In genomic region chr3:35722811-35723210, GRCm38 (mm10) we compare ENCODE assay signal across 28 mouse cellular contexts. TPM values are rescaled to one million over a fixed set of nuclear protein-coding genes. Genes with fewer than 3 reads are reported as not detected.
DNase-seq lines count a peak whose midpoint lies in the region; ATAC-seq lines count a peak whose summit lies in the region.
"Had no signal": no experiment of that assay in that cellular context is flagged by ENCODE, and none has a peak within 500 bp of the region (broad histone marks: within the 10 kb centered on the region; RNA-seq: fewer than 3 reads in every experiment).

No protein-coding gene starts in this region.

- no peaks in the 10 kb centered on the region for H3K27me3 ChIP-seq in intestine, embryonic 14.5 days (replicated peaks; ENCODE audit: control insufficient read depth, insufficient read depth, low read length)
- H3K27me3 ChIP-seq in intestine, embryonic 15.5 days (replicated peaks) = no peaks in the 10 kb centered on the region
- H3K27me3 ChIP-seq in forebrain, embryonic 16.5 days (replicated peaks; ENCODE audit: control insufficient read depth, insufficient read depth, low read length) = no peaks in the 10 kb centered on the region
- H3K27me3 ChIP-seq in embryonic facial prominence, embryonic 10.5 days (replicated peaks; ENCODE audit: low read depth, poor library complexity, severe bottlenecking) = no peaks in the 10 kb centered on the region
- H3K27me3 ChIP-seq: CH12.LX; forebrain, embryonic 13.5 days; heart, embryonic 15.5 days; hindbrain, embryonic 13.5 days; limb, embryonic 12.5 days; liver, embryonic 15.5 days had no signal

- H3K4me1 ChIP-seq in intestine, embryonic 14.5 days (replicated peaks; ENCODE audit: control insufficient read depth, insufficient read depth, low read length) = no peaks in the 10 kb centered on the region
- no peaks in the 10 kb centered on the region for H3K4me1 ChIP-seq in intestine, embryonic 15.5 days (replicated peaks)
- H3K4me1 ChIP-seq in forebrain, embryonic 16.5 days (replicated peaks; ENCODE audit: control insufficient read depth, insufficient read depth, low read length) = no peaks in the 10 kb centered on the region
- H3K4me1 ChIP-seq in embryonic facial prominence, embryonic 10.5 days = 0 out of 2 replicates have a peak, but pooled peaks cover 3% of the 10 kb centered on the region
- H3K4me1 ChIP-seq: forebrain, embryonic 13.5 days; heart, embryonic 10.5 days; heart, embryonic 15.5 days; hindbrain, embryonic 13.5 days had no signal

- no peak overlapping the region for H3K4me2 ChIP-seq in intestine, embryonic 14.5 days (ENCODE audit: low read length)
- no peak overlapping the region for H3K4me2 ChIP-seq in intestine, embryonic 15.5 days (replicated peaks)
- H3K4me2 ChIP-seq in forebrain, embryonic 16.5 days (ENCODE audit: low read length) = no peak overlapping the region
- H3K4me2 ChIP-seq: forebrain, embryonic 13.5 days; heart, embryonic 15.5 days; hindbrain, embryonic 13.5 days; limb, embryonic 12.5 days; liver, embryonic 15.5 days; lung, embryonic 14.5 days had no signal

- H3K27ac ChIP-seq in intestine, embryonic 14.5 days (ENCODE audit: low read depth) = no peak overlapping the region
- H3K27ac ChIP-seq in intestine, embryonic 15.5 days = no peak overlapping the region
- no peak overlapping the region for H3K27ac ChIP-seq in forebrain, embryonic 16.5 days (ENCODE audit: low read length)
- no peak overlapping the region for H3K27ac ChIP-seq in embryonic facial prominence, embryonic 10.5 days (replicated peaks)
- H3K27ac ChIP-seq: forebrain, embryonic 13.5 days; heart, embryonic 10.5 days; heart, embryonic 15.5 days; hindbrain, embryonic 13.5 days; kidney, postnatal 0 days; limb, embryonic 12.5 days; liver, embryonic 15.5 days had no signal

- no peak for ATAC-seq in intestine, embryonic 14.5 days (replicated peaks; ENCODE audit: low FRiP score, low TSS enrichment, low read depth)
- ATAC-seq in intestine, embryonic 15.5 days = no peak
- ATAC-seq in forebrain, embryonic 16.5 days = no peak
- ATAC-seq: forebrain, embryonic 13.5 days; inflammation-experienced regulatory T-cells, adult 6 months had no signal

- no peaks in the 10 kb centered on the region for H3K36me3 ChIP-seq in intestine, embryonic 14.5 days (ENCODE audit: control insufficient read depth, insufficient read depth, low read length)
- H3K36me3 ChIP-seq in intestine, embryonic 15.5 days = no peaks in the 10 kb centered on the region
- H3K36me3 ChIP-seq in forebrain, embryonic 16.5 days (ENCODE audit: control insufficient read depth, insufficient read depth) = no peaks in the 10 kb centered on the region
- H3K36me3 ChIP-seq in embryonic facial prominence, embryonic 10.5 days (replicated peaks) = no peaks in the 10 kb centered on the region
- H3K36me3 ChIP-seq: heart, embryonic 10.5 days; heart, embryonic 15.5 days; hindbrain, embryonic 13.5 days; limb, embryonic 12.5 days; liver, embryonic 15.5 days had no signal

- WGBS in intestine, embryonic 14.5 days = 92% methylated on average over 7 of the region's 7 CpGs
- WGBS in intestine, embryonic 15.5 days = 87% methylated on average over 7 of the region's 7 CpGs
- WGBS in forebrain, embryonic 16.5 days = 87% methylated on average over 7 of the region's 7 CpGs
- WGBS in embryonic facial prominence, embryonic 10.5 days = 91% methylated on average over 7 of the region's 7 CpGs

- no peaks in the 10 kb centered on the region for H3K9me3 ChIP-seq in intestine, embryonic 14.5 days (ENCODE audit: control insufficient read depth, low read length)
- no peaks in the 10 kb centered on the region for H3K9me3 ChIP-seq in intestine, embryonic 15.5 days
- no peaks in the 10 kb centered on the region for H3K9me3 ChIP-seq in forebrain, embryonic 16.5 days (ENCODE audit: control insufficient read depth, low read length)
- no peaks in the 10 kb centered on the region for H3K9me3 ChIP-seq in embryonic facial prominence, embryonic 10.5 days
- H3K9me3 ChIP-seq: forebrain, embryonic 13.5 days; heart, embryonic 10.5 days; heart, embryonic 15.5 days; hindbrain, embryonic 13.5 days; limb, embryonic 12.5 days; liver, embryonic 15.5 days had no signal

- H3K9ac ChIP-seq in intestine, embryonic 14.5 days (ENCODE audit: low read length) = no peak overlapping the region
- no peak overlapping the region for H3K9ac ChIP-seq in intestine, embryonic 15.5 days
- no peak overlapping the region for H3K9ac ChIP-seq in forebrain, embryonic 16.5 days (replicated peaks; ENCODE audit: low read depth, low read length)
- H3K9ac ChIP-seq: forebrain, embryonic 13.5 days; heart, embryonic 15.5 days; hindbrain, embryonic 13.5 days; limb, embryonic 12.5 days; liver, embryonic 15.5 days; lung, embryonic 14.5 days had no signal

- H3K4me3 ChIP-seq in intestine, embryonic 14.5 days (ENCODE audit: low read depth, low read length) = no peak overlapping the region
- no peak overlapping the region for H3K4me3 ChIP-seq in intestine, embryonic 15.5 days (replicated peaks)
- H3K4me3 ChIP-seq in forebrain, embryonic 16.5 days (replicated peaks; ENCODE audit: low read length) = no peak overlapping the region
- no peak overlapping the region for H3K4me3 ChIP-seq in embryonic facial prominence, embryonic 10.5 days
- H3K4me3 ChIP-seq: forebrain, embryonic 13.5 days; heart, embryonic 10.5 days; heart, embryonic 15.5 days; hindbrain, embryonic 13.5 days; limb, embryonic 12.5 days; liver, embryonic 15.5 days had no signal

- peak; percentile 28 for DNase-seq in intestine, embryonic 14.5 days (ENCODE audit: low spot score)
- peak; percentile 22 for DNase-seq in CD4-positive helper T cell, adult 2 months (ENCODE audit: low read depth, low spot score)
- peak; percentile 67 for DNase-seq in ES-CJ7 (ENCODE audit: low read depth, low spot score)
- DNase-seq in naive thymus-derived CD4-positive, alpha-beta T cell, adult 2 months (ENCODE audit: low read depth) = peak; percentile 40
- DNase-seq in embryonic facial prominence, embryonic 10.5 days (ENCODE audit: low spot score) = no peak
- DNase-seq: adrenal gland, postnatal 10 days; cerebellum, adult 8-10 months; cerebellum, postnatal 25 days; gastrocnemius, postnatal 14 days; heart, adult 11 months; heart, postnatal 36 days; kidney, adult 8-10 months; layer of hippocampus, postnatal 36 days; lung, embryonic 14.5 days; lung, postnatal 14 days; midbrain, embryonic 14.5 days; right cerebral cortex, postnatal 25 days had no signal

RNA-seq across cellular contexts. Expression of gene Atp11b, which starts 31.1 kb away (rescaled TPM):
- polyA plus RNA-seq in intestine, embryonic 14.5 days (2014; fragmentation: Nextera tagmentation; extraction: Ambion mirVana) = 45.2 and 48.2 TPM in 2 replicates
- 43.2 and 44.4 TPM in 2 replicates for polyA plus RNA-seq in intestine, embryonic 15.5 days (2015; fragmentation: Nextera tagmentation; extraction: Ambion mirVana)
- 34.4 and 36.9 TPM in 2 replicates for polyA plus RNA-seq in forebrain, embryonic 16.5 days (2015; fragmentation: Nextera tagmentation; extraction: Ambion mirVana)
- polyA plus RNA-seq in embryonic facial prominence, embryonic 10.5 days (2016; fragmentation: Nextera tagmentation; extraction: Ambion mirVana) = 31.0 and 32.0 TPM in 2 replicates
